7 mouse cellular contexts compared by ENCODE assay signal in the genomic region with DNA sequence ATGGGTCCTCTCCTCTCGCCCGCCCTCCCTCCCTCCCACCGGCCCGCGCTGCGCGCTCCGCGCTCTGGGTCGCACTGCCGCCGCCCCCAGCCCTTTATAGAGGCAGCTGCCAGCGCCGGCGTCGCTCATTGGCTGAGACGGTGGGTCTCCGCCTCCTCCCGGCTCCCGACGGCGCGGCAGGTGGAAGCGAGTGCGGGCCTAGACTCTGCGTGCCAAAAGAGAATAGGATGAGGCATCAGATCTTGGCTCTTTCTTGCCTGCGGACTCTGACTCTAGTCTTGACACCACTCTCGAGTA. TPM values are rescaled to one million over a fixed set of nuclear protein-coding genes. Genes with fewer than 3 reads are reported as not detected.
DNase-seq lines count a peak whose midpoint lies in the region; ATAC-seq and TF ChIP-seq lines count a peak whose summit lies in the region.

A gene (minus strand): TSS at position 66 of the 297 bp plus-strand sequence.

- no peak for TF ChIP-seq POLR2A in spleen, adult 2 months (IDR thresholded peaks at IDR 0.05; ENCODE audit: low read depth, low read length)
- TF ChIP-seq POLR2A in cortical plate, adult 2 months (IDR thresholded peaks at IDR 0.05; ENCODE audit: extremely low read depth, insufficient read depth, low read length): peak; percentile 90
- no peak for TF ChIP-seq POLR2A in limb, embryonic 14.5 days (IDR thresholded peaks at IDR 0.05; ENCODE audit: borderline replicate concordance, extremely low read depth, insufficient read depth, insufficient read length)

- DNase-seq in spleen, adult 2 months (ENCODE audit: low read depth in 1 of 2, low spot score in 2 of 2): no peak
- no peak for DNase-seq in spleen, postnatal 14 days (ENCODE audit: low spot score in 2 of 2)
- no peak for DNase-seq in limb, embryonic 14.5 days (ENCODE audit: low spot score)
- peak; percentile 89 for DNase-seq in right cerebral cortex, postnatal 14 days
- no peak for DNase-seq in gastrocnemius, adult 18-20 months (ENCODE audit: low spot score)

- H3K27ac ChIP-seq in spleen, adult 2 months (ENCODE audit: insufficient read depth, low read length): no peak within 1 kb of the TSS
- H3K27ac ChIP-seq in cortical plate, adult 2 months (ENCODE audit: insufficient read depth, low read length): peak within 1 kb of the TSS; percentile 88
- peak within 1 kb of the TSS; percentile 91 for H3K27ac ChIP-seq in hindbrain, embryonic 15.5 days (replicated peaks)
- no peak within 1 kb of the TSS for H3K27ac ChIP-seq in limb, embryonic 14.5 days (replicated peaks; ENCODE audit: low read depth, low read length)

- TF ChIP-seq CTCF in spleen, adult 2 months (IDR thresholded peaks at IDR 0.05; ENCODE audit: extremely low read depth, insufficient read depth, insufficient read length, insufficient replicate concordance): no peak
- no peak for TF ChIP-seq CTCF in cortical plate, adult 2 months (IDR thresholded peaks at IDR 0.05; ENCODE audit: extremely low read depth, insufficient read depth, low read length)

- H3K36me3 ChIP-seq in spleen, adult 2 months (ENCODE audit: control insufficient read depth, insufficient read depth, low read length): 0 out of 2 replicates have a peak, but pooled peaks cover under 1% of the 10 kb centered on the region
- peaks cover 4% of the 10 kb centered on the region; the same call in 1 of the 2 replicates for H3K36me3 ChIP-seq in hindbrain, embryonic 15.5 days
- H3K36me3 ChIP-seq in limb, embryonic 14.5 days (ENCODE audit: control insufficient read depth, insufficient read depth, low read length): 0 out of 2 replicates have a peak, but pooled peaks cover under 1% of the 10 kb centered on the region

- H3K4me3 ChIP-seq in spleen, adult 2 months (ENCODE audit: extremely low read depth, insufficient read depth, insufficient read length): peak within 1 kb of the TSS; percentile 5; the same call in 1 of the 2 replicates
- peak within 1 kb of the TSS; percentile 84 for H3K4me3 ChIP-seq in cortical plate, adult 2 months (ENCODE audit: insufficient read depth, low read length)
- peak within 1 kb of the TSS; percentile 99 for H3K4me3 ChIP-seq in hindbrain, embryonic 15.5 days
- peak within 1 kb of the TSS; percentile 31 for H3K4me3 ChIP-seq in limb, embryonic 14.5 days (replicated peaks; ENCODE audit: low read length)

- peak; percentile 72 for ATAC-seq in hindbrain, embryonic 15.5 days (ENCODE audit: low FRiP score, low read depth)
- ATAC-seq in limb, embryonic 14.5 days (ENCODE audit: low FRiP score, low read depth): no peak

- peaks cover 23% of the 10 kb centered on the region for H3K27me3 ChIP-seq in spleen, adult 2 months (ENCODE audit: control insufficient read depth, insufficient read depth, low read length)
- no peaks in the 10 kb centered on the region for H3K27me3 ChIP-seq in hindbrain, embryonic 15.5 days
- peaks cover 70% of the 10 kb centered on the region for H3K27me3 ChIP-seq in limb, embryonic 14.5 days (ENCODE audit: control insufficient read depth, insufficient read depth, low read length)

- H3K4me1 ChIP-seq in spleen, adult 2 months (ENCODE audit: control insufficient read depth, insufficient read depth, insufficient read length): peaks cover 16% of the 10 kb centered on the region
- H3K4me1 ChIP-seq in cortical plate, adult 2 months (ENCODE audit: control insufficient read depth, insufficient read depth, low read length): peaks cover 7% of the 10 kb centered on the region; the same call in 1 of the 2 replicates
- peaks cover 51% of the 10 kb centered on the region for H3K4me1 ChIP-seq in hindbrain, embryonic 15.5 days (replicated peaks)
- H3K4me1 ChIP-seq in limb, embryonic 14.5 days (ENCODE audit: control insufficient read depth, insufficient read depth, low read length): peaks cover 13% of the 10 kb centered on the region

- H3K9ac ChIP-seq in hindbrain, embryonic 15.5 days: peak within 1 kb of the TSS; percentile 98
- no peak within 1 kb of the TSS for H3K9ac ChIP-seq in limb, embryonic 14.5 days (ENCODE audit: low read depth, low read length, severe bottlenecking)

- 5% methylated on average over 26 of the region's 28 CpGs for WGBS in spleen, adult 2 months
- under 1% methylated on average over 16 of the region's 28 CpGs for WGBS in hindbrain, embryonic 15.5 days
- under 1% methylated on average over 20 of the region's 28 CpGs for WGBS in limb, embryonic 14.5 days

- peak within 1 kb of the TSS; percentile 76 for H3K4me2 ChIP-seq in hindbrain, embryonic 15.5 days
- H3K4me2 ChIP-seq in limb, embryonic 14.5 days (replicated peaks; ENCODE audit: low read depth, low read length, severe bottlenecking): peak within 1 kb of the TSS; percentile 53

- H3K9me3 ChIP-seq in hindbrain, embryonic 15.5 days: no peaks in the 10 kb centered on the region
- H3K9me3 ChIP-seq in limb, embryonic 14.5 days (ENCODE audit: control insufficient read depth, low read length): no peaks in the 10 kb centered on the region

RNA-seq across cellular contexts. Expression of the gene that starts here (rescaled TPM):
- polyA plus RNA-seq in spleen, adult 2 months (2012; rRNA removed): not detected in 2 replicates
- 115 and 117 TPM in 2 replicates for polyA plus RNA-seq in cortical plate, adult 2 months (2012; rRNA removed)
- polyA plus RNA-seq in hindbrain, embryonic 15.5 days (2015; fragmentation: Nextera tagmentation; extraction: Ambion mirVana): 97.4 and 104 TPM in 2 replicates
- 0.56 and 0.67 TPM in 2 replicates for polyA plus RNA-seq in limb, embryonic 14.5 days (2012; rRNA removed)
- polyA plus RNA-seq in limb, embryonic 14.5 days (2014; fragmentation: Nextera tagmentation; extraction: Ambion mirVana): not detected in 2 replicates
- under 1 TPM in 1 of 2 experiments, not detected in 1; 0.24 TPM for total RNA-seq in gastrocnemius, adult 18-20 months (2021)

Comparison
In these comparisons a context has a peak if more than half of its experiments do, and no peak if none do; other contexts are left out.
1. RNA of the gene that starts here (polyA plus RNA-seq): 115 to 117 TPM in cortical plate, adult 2 months and 97.4 to 104 TPM in hindbrain, embryonic 15.5 days; 0.56 to 0.67 TPM in limb, embryonic 14.5 days and not detected in spleen, adult 2 months; every median in the first group is over 10 times any median in the second.
2. H3K27ac ChIP-seq: peak in cortical plate, adult 2 months (single experiment) and hindbrain, embryonic 15.5 days (single experiment); none in spleen, adult 2 months (single experiment) and limb, embryonic 14.5 days (single experiment).
3. H3K4me3 ChIP-seq: peak in every context shown above with its lines; median percentile 99 in hindbrain, embryonic 15.5 days; 84 in cortical plate, adult 2 months; 31 in limb, embryonic 14.5 days; 5 in spleen, adult 2 months.